Mouse (Mus musculus) cerebellum, postnatal 25 days (tissue): Measurements from ENCODE around the gene Rxfp2.

Experiments
- DNase-seq, 2 experiments: peaks; one replicate each; pipeline ENCODE4 v3.0.0; 2021; ENCODE audit warnings: mixed read lengths in 2 of 2

Rxfp2 gene

GRCm38 (mm10) chr5:150116216-150116905, 97.9 kb downstream of the Rxfp2 start:
- DNase-seq, result no peak

- DNase-seq, result peak in 1 of 2 experiments; percentile 43
Observed at GRCm38 (mm10) chr5:150116906-150117216, 98.4 kb downstream of the Rxfp2 start.

GRCm38 (mm10) chr5:150118124-150118454, 99.6 kb downstream of the Rxfp2 start:
- no peak for DNase-seq

- DNase-seq, result peak; percentile 95 to 97
Observed at GRCm38 (mm10) chr5:150118455-150119241, 100.2 kb downstream of the Rxfp2 start, which contains the start of gene Fry. Fry (plus strand) TSS chr5:150118645.

GRCm38 (mm10) chr5:150120676-150121075, 102.2 kb downstream of the Rxfp2 start:
- peak; percentile 51 to 70 for DNase-seq

- DNase-seq, result no peak
Observed at GRCm38 (mm10) chr5:150122095-150122494, 103.6 kb downstream of the Rxfp2 start.

- peak; percentile 32 to 47 for DNase-seq
Observed at GRCm38 (mm10) chr5:150122571-150122970, 104.1 kb downstream of the Rxfp2 start.

GRCm38 (mm10) chr5:150125920-150126319, 107.4 kb downstream of the Rxfp2 start:
- DNase-seq, result peak in 1 of 2 experiments; percentile 51

- no peak for DNase-seq
Observed at GRCm38 (mm10) chr5:150128432-150128831, 110.0 kb downstream of the Rxfp2 start.

GRCm38 (mm10) chr5:150130144-150130543, 111.7 kb downstream of the Rxfp2 start:
- DNase-seq, result no peak

GRCm38 (mm10) chr5:150131166-150131565, 112.7 kb downstream of the Rxfp2 start:
- DNase-seq, result no peak
